Mouse (Mus musculus): ENCODE measurements around the gene St6galnac3. TPM values are rescaled to one million over a fixed set of nuclear protein-coding genes. Genes with fewer than 3 reads are reported as not detected.

The St6galnac3 gene
- polyA plus RNA-seq, 1 experiment: 8.4 TPM

DNA sequence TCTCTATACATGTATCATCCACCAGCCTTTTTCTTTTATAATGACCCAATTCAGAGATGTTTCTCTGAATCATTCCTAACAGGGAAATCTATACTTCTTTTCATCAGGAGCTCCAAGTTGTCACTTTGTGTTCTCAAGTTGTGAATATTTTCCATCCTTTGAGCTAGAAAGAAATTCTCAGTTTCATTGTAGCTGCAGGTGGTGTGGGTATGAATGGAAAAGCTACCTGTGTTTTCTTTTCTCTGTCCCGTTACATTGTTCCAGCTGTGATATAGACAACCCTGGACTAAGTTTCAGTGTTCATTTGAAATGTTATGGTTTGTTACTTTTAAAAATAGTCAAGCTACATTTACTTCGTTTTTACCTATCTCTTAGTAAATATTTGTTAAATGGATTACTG, 534.2 kb downstream of the St6galnac3 start:
- Histone ChIP-seq H3K4me3 (replicated peaks; ENCODE audit: extremely low read depth, low read depth, low read length) (no peak overlapping the region), H3K4me1 (ENCODE audit: control insufficient read depth, insufficient read depth, low read length) (no peaks in the 10 kb centered on the region)
- TF ChIP-seq CTCF (IDR thresholded peaks at IDR 0.05; ENCODE audit: insufficient read depth, low read length): no peak
- TF ChIP-seq POLR2A (IDR thresholded peaks at IDR 0.05; ENCODE audit: borderline replicate concordance, extremely low read depth, low read depth, low read length): no peak
- 73% methylated on average over 2 of the region's 2 CpGs for WGBS
- no peak for DNase-seq

DNA sequence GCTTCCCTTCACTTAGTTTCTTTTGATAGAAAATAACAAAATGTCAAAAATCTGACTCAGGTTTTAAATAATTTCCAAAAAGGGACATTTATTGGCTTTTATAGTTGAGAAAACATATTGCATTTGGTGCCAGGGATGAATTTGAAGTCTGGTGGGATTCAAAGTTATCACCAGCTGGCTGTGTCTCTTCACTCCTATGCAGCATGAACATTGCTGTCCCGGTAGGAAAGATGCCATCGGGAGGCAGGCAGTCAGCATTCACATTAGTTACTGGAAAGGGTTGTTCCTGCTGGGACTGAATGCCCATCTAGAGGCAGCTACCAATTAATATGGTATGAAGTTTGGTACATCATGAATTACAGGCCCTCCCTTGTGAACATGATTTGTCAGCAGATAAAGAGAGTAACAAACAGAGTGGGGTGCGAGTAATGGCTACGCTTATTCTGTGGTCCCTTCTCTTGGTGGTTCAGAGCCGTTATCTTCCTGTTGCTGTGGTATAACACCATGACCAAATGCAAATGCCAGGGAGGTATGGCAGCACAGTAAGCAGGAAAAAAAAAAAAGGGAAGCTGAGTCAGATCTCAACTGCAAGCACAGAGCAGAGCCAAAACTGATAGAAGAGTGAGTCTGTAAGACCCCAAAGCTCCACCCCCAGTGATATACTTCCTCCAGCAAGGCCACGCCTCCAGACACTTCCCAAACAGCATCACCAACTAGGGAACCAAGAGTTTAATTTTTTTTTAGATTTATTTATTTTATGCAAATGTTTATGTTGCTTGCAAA, 535.1 kb downstream of the St6galnac3 start:
- TF ChIP-seq POLR2A (IDR thresholded peaks at IDR 0.05; ENCODE audit: borderline replicate concordance, extremely low read depth, low read depth, low read length) (no peak), CTCF (IDR thresholded peaks at IDR 0.05; ENCODE audit: insufficient read depth, low read length) (no peak)
- no peak for DNase-seq

DNA sequence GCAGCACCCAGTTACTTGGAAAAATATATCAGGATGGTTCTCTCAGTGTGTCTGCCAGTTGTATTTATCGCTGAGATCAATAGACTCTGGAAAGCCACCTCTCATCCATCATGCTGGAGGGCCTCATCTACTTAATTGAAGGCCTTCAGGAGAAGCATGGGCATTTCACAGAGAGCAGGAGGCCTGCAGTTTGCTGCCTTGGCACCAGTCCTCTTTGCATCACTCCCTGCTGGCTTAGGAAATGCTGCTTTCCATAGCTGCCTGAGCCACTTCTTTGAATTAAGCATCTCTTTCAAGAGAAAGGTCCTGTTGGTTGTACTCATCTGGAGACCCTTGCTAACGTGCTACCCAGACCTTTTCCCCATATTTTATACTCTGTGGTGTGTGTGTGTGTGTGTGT, 536.8 kb downstream of the St6galnac3 start:
- no peak for TF ChIP-seq CTCF (IDR thresholded peaks at IDR 0.05; ENCODE audit: insufficient read depth, low read length)
- TF ChIP-seq POLR2A (IDR thresholded peaks at IDR 0.05; ENCODE audit: borderline replicate concordance, extremely low read depth, low read depth, low read length): no peak
- Histone ChIP-seq H3K4me3 (replicated peaks; ENCODE audit: extremely low read depth, low read depth, low read length) (no peak overlapping the region), H3K4me1 (ENCODE audit: control insufficient read depth, insufficient read depth, low read length) (no peaks in the 10 kb centered on the region)
- DNase-seq: no peak
- WGBS: 78% methylated on average over 2 of the region's 2 CpGs

More for the DNA sequence above, 535.1 kb downstream of the St6galnac3 start:
- Histone ChIP-seq H3K4me1 (ENCODE audit: control insufficient read depth, insufficient read depth, low read length) (no peaks in the 10 kb centered on the region), H3K4me3 (replicated peaks; ENCODE audit: extremely low read depth, low read depth, low read length) (no peak overlapping the region)
- 84% methylated on average over 6 of the region's 6 CpGs for WGBS

DNA sequence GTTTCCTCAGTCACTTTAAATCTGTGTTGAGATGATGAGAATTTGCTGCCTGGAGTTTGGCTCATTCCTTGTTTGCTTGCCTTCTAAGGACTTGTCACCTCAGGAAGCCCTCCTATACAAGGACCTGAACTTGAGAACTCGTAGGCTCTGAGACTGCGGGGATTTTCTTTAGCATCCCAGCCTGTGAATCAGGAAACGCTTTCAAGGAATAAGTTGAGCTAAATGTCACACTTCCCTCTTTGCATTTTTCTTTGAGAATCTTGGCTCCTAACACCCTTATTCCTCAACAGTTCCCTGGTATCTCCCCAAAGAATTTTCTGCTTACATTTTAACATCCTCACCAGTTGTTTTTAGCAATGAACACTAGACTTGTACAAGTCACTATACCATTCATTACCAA, 539.9 kb downstream of the St6galnac3 start:
- TF ChIP-seq POLR2A (IDR thresholded peaks at IDR 0.05; ENCODE audit: borderline replicate concordance, extremely low read depth, low read depth, low read length) (no peak), CTCF (IDR thresholded peaks at IDR 0.05; ENCODE audit: insufficient read depth, low read length) (no peak)
- Histone ChIP-seq H3K4me3 (replicated peaks; ENCODE audit: extremely low read depth, low read depth, low read length) (no peak overlapping the region), H3K4me1 (ENCODE audit: control insufficient read depth, insufficient read depth, low read length) (no peaks in the 10 kb centered on the region)
- DNase-seq: no peak
- 65% methylated on average over 3 of the region's 3 CpGs for WGBS

DNA sequence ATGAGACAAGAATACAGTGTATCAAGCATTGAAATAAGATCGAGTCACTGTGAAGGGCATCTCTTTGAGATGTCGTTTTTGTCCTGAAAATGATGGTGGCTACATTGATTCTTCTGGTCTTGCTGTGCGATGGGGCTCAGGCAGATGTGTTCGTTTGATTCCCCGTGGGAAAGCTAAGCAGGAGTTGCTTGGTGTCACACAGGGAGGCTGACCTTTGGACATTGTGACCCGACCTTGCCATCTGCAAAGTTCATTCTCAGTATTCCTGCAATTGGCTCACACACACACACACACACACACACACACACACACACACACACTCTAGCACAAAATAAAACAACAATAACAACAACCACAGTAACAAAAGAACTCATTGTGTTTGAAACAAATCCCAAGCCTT, 543.7 kb downstream of the St6galnac3 start:
- 67% methylated on average over 6 of the region's 6 CpGs for WGBS
- DNase-seq: no peak
- TF ChIP-seq CTCF (IDR thresholded peaks at IDR 0.05; ENCODE audit: insufficient read depth, low read length): no peak
- TF ChIP-seq POLR2A (IDR thresholded peaks at IDR 0.05; ENCODE audit: borderline replicate concordance, extremely low read depth, low read depth, low read length): no peak
- Histone ChIP-seq H3K4me1 (ENCODE audit: control insufficient read depth, insufficient read depth, low read length) (no peaks in the 10 kb centered on the region), H3K4me3 (replicated peaks; ENCODE audit: extremely low read depth, low read depth, low read length) (no peak overlapping the region)

DNA sequence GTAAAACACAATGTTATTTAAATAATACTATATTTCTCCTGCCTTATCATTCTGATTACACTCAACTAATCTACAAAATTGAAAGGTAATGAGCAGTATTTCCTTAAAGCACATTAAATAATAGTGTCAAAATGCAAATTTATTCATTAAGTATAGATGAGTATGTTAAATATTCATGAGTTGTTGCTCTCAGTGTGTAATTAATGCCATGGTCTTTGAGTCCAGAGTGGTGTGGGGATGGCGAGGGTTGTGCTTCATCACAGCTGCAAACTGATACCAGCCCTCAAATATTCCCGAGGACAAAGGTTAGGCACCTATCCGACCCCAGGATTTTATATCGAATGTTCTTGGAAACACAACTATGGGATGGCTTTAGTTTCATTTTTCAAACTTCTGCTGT, 548.2 kb downstream of the St6galnac3 start:
- no peak for TF ChIP-seq CTCF (IDR thresholded peaks at IDR 0.05; ENCODE audit: insufficient read depth, low read length)
- WGBS: 87% methylated on average over 4 of the region's 4 CpGs
- no peak overlapping the region for H3K4me3 ChIP-seq (replicated peaks; ENCODE audit: extremely low read depth, low read depth, low read length)
- no peaks in the 10 kb centered on the region; the same call in 1 of the 2 replicates for H3K4me1 ChIP-seq (ENCODE audit: control insufficient read depth, insufficient read depth, low read length)
- no peak for DNase-seq

DNA sequence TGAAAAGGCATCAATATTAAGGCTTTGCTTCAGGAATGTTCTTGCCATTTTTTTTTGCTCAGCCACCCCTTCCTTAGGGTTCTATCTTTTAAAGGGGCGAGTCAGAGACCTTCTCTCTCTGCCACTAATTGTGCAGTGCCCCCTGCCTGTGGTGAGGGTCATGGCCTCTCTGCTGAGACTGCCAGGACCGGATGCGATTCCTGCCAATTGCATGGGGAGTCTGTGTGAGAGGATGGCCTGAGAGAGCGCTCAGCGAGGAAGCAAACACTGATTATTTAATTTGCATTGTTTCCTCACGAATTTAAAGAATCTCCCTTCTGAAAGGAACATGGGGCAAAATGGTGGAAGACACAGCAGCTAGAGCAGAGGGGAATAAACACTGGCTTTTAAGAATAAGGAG, 548.6 kb downstream of the St6galnac3 start:
- DNase-seq: no peak
- Histone ChIP-seq H3K4me1 (ENCODE audit: control insufficient read depth, insufficient read depth, low read length) (no peaks in the 10 kb centered on the region; the same call in 1 of the 2 replicates), H3K4me3 (replicated peaks; ENCODE audit: extremely low read depth, low read depth, low read length) (no peak overlapping the region)
- TF ChIP-seq CTCF (IDR thresholded peaks at IDR 0.05; ENCODE audit: insufficient read depth, low read length) (0 out of 2 replicates have a peak, but pooled peaks have one; percentile 10), POLR2A (IDR thresholded peaks at IDR 0.05; ENCODE audit: borderline replicate concordance, extremely low read depth, low read depth, low read length) (no peak)
- 48% methylated on average over 6 of the region's 6 CpGs for WGBS

DNA sequence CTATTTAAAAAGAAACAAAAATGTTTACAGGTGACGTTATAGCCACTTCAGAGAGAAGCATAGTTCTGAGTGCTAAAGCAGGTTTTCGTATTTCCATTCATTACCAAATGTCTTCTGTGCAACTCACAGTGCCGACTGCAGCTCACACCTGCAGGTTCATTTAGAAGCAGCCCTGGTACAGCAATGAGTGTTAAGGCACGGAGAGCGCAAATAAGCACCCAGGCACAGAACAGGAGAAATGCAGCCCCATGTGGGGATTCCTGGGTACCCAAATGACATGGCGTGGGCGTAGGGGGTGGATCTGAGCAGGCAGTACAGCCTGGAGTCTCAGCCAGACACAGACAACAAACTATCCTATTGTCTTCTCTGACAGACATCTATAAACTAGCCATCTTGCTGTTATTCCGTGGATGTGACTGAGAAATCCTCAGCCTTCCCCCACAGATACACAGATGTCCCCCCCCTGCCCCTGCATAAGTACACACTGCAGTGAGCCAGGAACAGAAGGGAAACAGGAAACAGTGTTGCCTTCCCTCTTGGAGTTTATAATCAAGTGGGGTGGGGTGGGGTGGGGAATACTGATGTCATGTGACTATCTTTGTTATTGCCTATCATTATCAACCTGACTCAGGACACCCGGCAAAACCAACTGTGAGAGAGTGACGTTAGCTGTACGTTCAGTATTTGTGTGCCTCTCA, 550.5 kb downstream of the St6galnac3 start:
- TF ChIP-seq CTCF (IDR thresholded peaks at IDR 0.05; ENCODE audit: insufficient read depth, low read length): no peak
- TF ChIP-seq POLR2A (IDR thresholded peaks at IDR 0.05; ENCODE audit: borderline replicate concordance, extremely low read depth, low read depth, low read length): no peak
- H3K4me3 ChIP-seq (replicated peaks; ENCODE audit: extremely low read depth, low read depth, low read length): no peak overlapping the region
- no peak for DNase-seq
- WGBS: 59% methylated on average over 11 of the region's 11 CpGs
- no peaks in the 10 kb centered on the region; the same call in 1 of the 2 replicates for H3K4me1 ChIP-seq (ENCODE audit: control insufficient read depth, insufficient read depth, low read length)

DNA sequence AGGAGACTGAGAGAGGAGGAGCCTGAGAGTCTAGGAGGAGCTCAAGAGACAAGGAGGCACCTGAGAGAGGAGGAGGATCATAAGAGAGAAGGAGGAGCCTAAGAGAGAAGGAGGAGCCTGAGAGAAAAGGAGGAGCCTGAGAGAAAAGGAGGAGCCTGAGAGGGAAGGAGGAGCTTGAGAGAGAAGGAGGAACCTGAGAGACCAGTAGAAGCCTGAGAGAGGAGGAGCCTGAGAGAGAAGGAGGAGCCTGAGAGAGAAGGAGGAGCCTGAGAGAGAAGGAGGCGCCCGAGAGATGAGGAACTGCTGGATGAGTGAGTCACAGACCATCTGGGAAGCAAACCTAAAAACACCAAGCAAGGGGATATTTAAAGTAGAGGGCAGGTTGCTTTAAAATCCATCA, 551.4 kb downstream of the St6galnac3 start:
- WGBS: 84% methylated on average over 2 of the region's 2 CpGs
- no peak for DNase-seq
- TF ChIP-seq POLR2A (IDR thresholded peaks at IDR 0.05; ENCODE audit: borderline replicate concordance, extremely low read depth, low read depth, low read length) (no peak), CTCF (IDR thresholded peaks at IDR 0.05; ENCODE audit: insufficient read depth, low read length) (no peak)

DNA sequence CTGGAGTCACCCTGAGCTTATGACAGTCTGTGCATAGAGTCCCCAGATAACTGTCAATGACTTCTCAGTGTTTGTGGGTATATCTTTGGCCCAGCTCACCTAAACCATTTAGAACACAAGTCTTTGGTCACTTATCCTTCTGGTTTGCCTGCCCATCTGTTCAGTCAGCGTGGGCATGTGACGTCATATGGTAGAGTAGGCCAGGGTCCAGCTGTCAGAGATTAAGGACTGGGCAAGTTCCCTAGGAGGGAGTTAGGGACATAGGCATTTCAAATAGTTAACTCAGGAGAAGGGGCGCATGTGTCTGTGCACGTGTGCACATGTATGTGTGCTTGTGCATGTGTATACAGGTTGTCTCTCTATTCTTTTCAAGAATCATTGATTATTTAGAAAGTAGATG, 554.8 kb downstream of the St6galnac3 start:
- Histone ChIP-seq H3K4me1 (ENCODE audit: control insufficient read depth, insufficient read depth, low read length) (no peaks in the 10 kb centered on the region; the same call in 1 of the 2 replicates), H3K4me3 (replicated peaks; ENCODE audit: extremely low read depth, low read depth, low read length) (no peak overlapping the region)
- WGBS: 94% methylated on average over 4 of the region's 4 CpGs
- no peak for TF ChIP-seq POLR2A (IDR thresholded peaks at IDR 0.05; ENCODE audit: borderline replicate concordance, extremely low read depth, low read depth, low read length)
- TF ChIP-seq CTCF (IDR thresholded peaks at IDR 0.05; ENCODE audit: insufficient read depth, low read length): no peak
- no peak for DNase-seq

More for the DNA sequence above, 551.4 kb downstream of the St6galnac3 start:
- no peaks in the 10 kb centered on the region; the same call in 1 of the 2 replicates for H3K4me1 ChIP-seq (ENCODE audit: control insufficient read depth, insufficient read depth, low read length)
- no peak overlapping the region for H3K4me3 ChIP-seq (replicated peaks; ENCODE audit: extremely low read depth, low read depth, low read length)

Data from lung, adult 2 months (tissue).